Mouse (Mus musculus): Measurements from ENCODE around the gene Nemp1. TPM values are rescaled to one million over a fixed set of nuclear protein-coding genes. Genes with fewer than 3 reads are reported as not detected.

Gene Nemp1
- polyA plus RNA-seq, 1 experiment from 2014 or later, result 3.9 TPM

GRCm38 (mm10) chr10:127668093-127669050 is 1.7 kb downstream of the Nemp1 start, which contains the start of gene Nab2:
Gene Nab2 (minus strand): TSS chr10:127668568.
- ATAC-seq (ENCODE audit: low FRiP score), result no peak
- Histone ChIP-seq H3K4me2 (peak within 1 kb of the TSS; percentile 75), H3K4me3 (peak within 1 kb of the TSS; percentile 50), H3K4me1 (replicated peaks) (peaks cover 53% of the 10 kb centered on the region), H3K9me3 (no peaks in the 10 kb centered on the region), H3K27me3 (peaks cover 65% of the 10 kb centered on the region), H3K36me3 (no peaks in the 10 kb centered on the region), H3K9ac (peak within 1 kb of the TSS; percentile 67), H3K27ac (peak within 1 kb of the TSS; percentile 74)
- 3% methylated on average over 39 of the region's 40 CpGs for WGBS

GRCm38 (mm10) chr10:127669170-127669569 is 2.5 kb downstream of the Nemp1 start:
- H3K4me1 ChIP-seq (replicated peaks), result peaks cover 50% of the 10 kb centered on the region
- H3K9ac ChIP-seq, result no peak overlapping the region
- WGBS, result 24% methylated on average over 7 of the region's 7 CpGs
- H3K4me2 ChIP-seq, result no peak overlapping the region; the same call in 1 of the 2 replicates
- H3K27me3 ChIP-seq, result peaks cover 57% of the 10 kb centered on the region
- no peaks in the 10 kb centered on the region for H3K36me3 ChIP-seq
- H3K4me3 ChIP-seq, result no peak overlapping the region
- no peak for ATAC-seq (ENCODE audit: low FRiP score)
- H3K9me3 ChIP-seq, result no peaks in the 10 kb centered on the region
- no peak overlapping the region for H3K27ac ChIP-seq

- no peak overlapping the region for H3K4me3 ChIP-seq
- peaks cover 46% of the 10 kb centered on the region for H3K27me3 ChIP-seq
- H3K9me3 ChIP-seq, result no peaks in the 10 kb centered on the region
- H3K4me2 ChIP-seq, result no peak overlapping the region
- H3K27ac ChIP-seq, result no peak overlapping the region
- H3K36me3 ChIP-seq, result no peaks in the 10 kb centered on the region
- H3K4me1 ChIP-seq (replicated peaks), result peaks cover 39% of the 10 kb centered on the region
- no peak overlapping the region for H3K9ac ChIP-seq
- no peak for ATAC-seq (ENCODE audit: low FRiP score)
- 93% methylated on average over 2 of the region's 2 CpGs for WGBS
These were observed 3.5 kb downstream of the Nemp1 start for GRCm38 (mm10) chr10:127670185-127670584.

GRCm38 (mm10) chr10:127671276-127671675 is 4.6 kb downstream of the Nemp1 start:
- Histone ChIP-seq H3K4me1 (replicated peaks) (peaks cover 33% of the 10 kb centered on the region), H3K36me3 (no peaks in the 10 kb centered on the region), H3K4me2 (no peak overlapping the region), H3K9me3 (no peaks in the 10 kb centered on the region), H3K9ac (no peak overlapping the region), H3K27me3 (peaks cover 35% of the 10 kb centered on the region), H3K27ac (no peak overlapping the region), H3K4me3 (no peak overlapping the region)
- no peak for ATAC-seq (ENCODE audit: low FRiP score)
- WGBS, result 48% methylated on average over 2 of the region's 2 CpGs

DNA sequence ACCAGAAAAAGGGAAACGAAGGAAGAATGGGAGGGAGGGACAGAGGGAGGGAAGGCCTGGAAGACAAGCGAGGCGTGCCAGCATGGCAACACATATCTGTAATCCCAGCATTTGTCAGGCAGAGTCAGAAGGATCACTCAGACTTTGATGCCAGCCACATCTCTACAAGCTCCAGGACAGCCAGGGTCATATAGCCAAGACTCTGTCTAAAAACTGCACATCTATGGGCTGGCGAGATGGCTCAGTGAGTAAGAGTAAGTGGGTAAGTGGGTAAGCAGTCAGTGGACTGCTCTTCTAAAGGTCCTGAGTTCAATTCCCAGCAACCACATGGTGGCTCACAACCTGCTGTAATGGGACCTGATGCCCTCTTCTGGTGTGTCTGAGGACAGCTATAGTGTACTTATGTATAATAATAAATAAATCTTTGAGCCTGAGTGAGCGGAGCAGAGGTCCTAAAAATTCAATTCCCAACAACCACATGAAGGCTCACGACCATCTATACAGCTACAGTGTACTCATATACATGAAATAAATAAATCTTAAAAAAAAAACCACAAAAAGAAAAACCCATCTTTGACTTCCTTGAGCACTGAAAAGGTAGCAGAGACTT is 7.5 kb downstream of the Nemp1 start:
- H3K27ac ChIP-seq, result no peak overlapping the region
- H3K27me3 ChIP-seq, result peaks cover 10% of the 10 kb centered on the region
- ATAC-seq (ENCODE audit: low FRiP score), result no peak
- H3K36me3 ChIP-seq, result no peaks in the 10 kb centered on the region
- 92% methylated on average over 6 of the region's 6 CpGs for WGBS
- H3K4me2 ChIP-seq, result no peak overlapping the region
- no peaks in the 10 kb centered on the region for H3K9me3 ChIP-seq
- no peak overlapping the region for H3K4me3 ChIP-seq
- H3K9ac ChIP-seq, result no peak overlapping the region
- H3K4me1 ChIP-seq (replicated peaks), result peaks cover 20% of the 10 kb centered on the region

- no peaks in the 10 kb centered on the region for H3K9me3 ChIP-seq
- H3K9ac ChIP-seq, result no peak overlapping the region
- no peak for ATAC-seq (ENCODE audit: low FRiP score)
- no peak overlapping the region for H3K4me2 ChIP-seq
- H3K27ac ChIP-seq, result no peak overlapping the region
- WGBS, result 91% methylated on average over 8 of the region's 8 CpGs
- H3K4me1 ChIP-seq (replicated peaks), result peaks cover 19% of the 10 kb centered on the region
- no peaks in the 10 kb centered on the region for H3K36me3 ChIP-seq
- H3K27me3 ChIP-seq, result peaks cover 2% of the 10 kb centered on the region
- H3K4me3 ChIP-seq, result no peak overlapping the region
These were observed 8.3 kb downstream of the Nemp1 start for GRCm38 (mm10) chr10:127674794-127675522.

- peak overlapping the region; percentile 44 for H3K4me3 ChIP-seq
These were observed 9.2 kb downstream of the Nemp1 start for GRCm38 (mm10) chr10:127675859-127676398.

DNA sequence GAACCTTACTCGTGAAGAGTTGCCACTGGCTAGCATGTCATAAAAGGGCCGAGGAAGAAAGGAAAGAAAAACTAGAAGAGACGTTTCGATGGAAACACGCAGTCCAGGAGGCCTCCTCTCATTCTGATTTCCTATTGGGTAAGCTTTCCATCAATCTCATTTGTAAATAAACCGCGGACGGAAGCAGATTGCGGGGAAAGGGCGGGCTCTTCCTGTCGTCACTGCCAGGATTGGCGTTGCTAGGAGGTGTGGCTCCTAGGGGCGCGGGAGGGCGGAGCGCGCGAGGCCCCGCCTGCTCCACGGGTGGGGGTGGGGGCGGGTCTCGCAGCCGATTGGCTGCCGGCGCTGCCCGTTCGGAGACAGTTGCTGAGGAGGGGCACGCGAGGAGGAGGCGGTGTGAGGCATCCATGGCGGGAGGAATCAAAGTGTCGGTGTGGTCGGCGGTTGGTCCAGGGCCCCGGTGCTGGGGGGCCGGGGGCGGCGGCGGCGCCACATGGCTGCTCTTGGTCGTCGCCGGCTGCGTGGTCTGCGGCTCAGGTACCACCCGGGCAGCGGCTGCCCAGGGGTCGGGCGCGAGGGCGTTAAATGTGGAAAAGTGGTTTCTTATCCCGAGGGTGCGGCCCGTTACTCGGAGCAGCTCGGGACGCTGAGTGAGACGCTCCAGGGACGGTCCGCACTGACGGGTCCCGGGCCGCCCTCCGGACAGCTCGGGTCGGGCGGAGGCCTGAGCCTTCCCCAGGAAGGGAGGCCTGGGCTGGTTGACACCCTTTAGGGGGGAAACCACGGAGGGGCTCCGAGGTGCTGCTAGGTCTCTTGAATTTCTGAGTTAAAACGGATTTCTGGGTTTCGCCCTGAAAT is 10.2 kb downstream of the Nemp1 start:
- peaks cover 19% of the 10 kb centered on the region for H3K4me1 ChIP-seq (replicated peaks)
- peak; percentile 95 for ATAC-seq (ENCODE audit: low FRiP score)
- H3K9me3 ChIP-seq, result no peaks in the 10 kb centered on the region
- no peaks in the 10 kb centered on the region for H3K27me3 ChIP-seq
- peak overlapping the region; percentile 80 for H3K4me3 ChIP-seq
- H3K4me2 ChIP-seq, result peak overlapping the region; percentile 95
- H3K36me3 ChIP-seq, result no peaks in the 10 kb centered on the region
- H3K9ac ChIP-seq, result peak overlapping the region; percentile 79
- peak overlapping the region; percentile 72 for H3K27ac ChIP-seq
- under 1% methylated on average over 71 of the region's 71 CpGs for WGBS

More at GRCm38 (mm10) chr10:127675859-127676398, 9.2 kb downstream of the Nemp1 start:
- H3K27me3 ChIP-seq, result no peaks in the 10 kb centered on the region
- peak overlapping the region; percentile 43 for H3K9ac ChIP-seq
- no peak for ATAC-seq (ENCODE audit: low FRiP score)
- peak overlapping the region; percentile 72 for H3K27ac ChIP-seq
- WGBS, result 58% methylated on average over 5 of the region's 5 CpGs
- H3K9me3 ChIP-seq, result no peaks in the 10 kb centered on the region
- H3K4me1 ChIP-seq (replicated peaks), result peaks cover 19% of the 10 kb centered on the region
- no peaks in the 10 kb centered on the region for H3K36me3 ChIP-seq
- H3K4me2 ChIP-seq, result peak overlapping the region; percentile 59

GRCm38 (mm10) chr10:127677591-127678336 is 11.1 kb downstream of the Nemp1 start:
- no peak overlapping the region for H3K27ac ChIP-seq
- H3K4me1 ChIP-seq (replicated peaks), result peaks cover 19% of the 10 kb centered on the region
- H3K36me3 ChIP-seq, result no peaks in the 10 kb centered on the region
- no peaks in the 10 kb centered on the region for H3K9me3 ChIP-seq
- H3K4me3 ChIP-seq, result peak overlapping the region; percentile 80
- peak overlapping the region; percentile 95 for H3K4me2 ChIP-seq
- no peaks in the 10 kb centered on the region for H3K27me3 ChIP-seq
- peak; percentile 33; the same call in 1 of the 2 replicates for ATAC-seq (ENCODE audit: low FRiP score)
- WGBS, result 16% methylated on average over 14 of the region's 14 CpGs
- H3K9ac ChIP-seq, result peak overlapping the region; percentile 79

DNA sequence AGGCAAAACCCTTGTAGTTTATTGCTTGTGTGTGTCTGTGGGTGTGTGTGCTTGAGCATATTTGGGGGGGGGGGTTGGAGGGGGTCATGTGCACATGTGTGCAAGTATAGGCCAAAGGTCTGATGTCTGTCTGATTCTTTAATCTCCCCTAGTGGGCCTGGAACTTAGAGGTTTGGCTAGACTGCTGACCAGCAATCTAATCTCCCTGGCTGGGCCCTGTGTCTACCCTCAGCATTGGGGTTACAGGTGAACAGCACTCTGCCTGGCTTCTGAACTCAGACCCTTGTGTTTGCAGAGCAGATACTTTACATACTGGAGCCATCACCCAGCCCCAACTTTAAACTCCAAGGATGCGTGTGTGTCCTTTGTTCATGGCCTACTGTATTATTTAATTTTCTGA is 12.5 kb downstream of the Nemp1 start:
- no peak for ATAC-seq (ENCODE audit: low FRiP score)
- Histone ChIP-seq H3K4me2 (no peak overlapping the region), H3K4me1 (replicated peaks) (peaks cover 19% of the 10 kb centered on the region), H3K4me3 (no peak overlapping the region), H3K9ac (no peak overlapping the region), H3K36me3 (no peaks in the 10 kb centered on the region), H3K27me3 (no peaks in the 10 kb centered on the region), H3K27ac (no peak overlapping the region), H3K9me3 (no peaks in the 10 kb centered on the region)
- 94% methylated on average over 1 of the region's 1 CpGs for WGBS

DNA sequence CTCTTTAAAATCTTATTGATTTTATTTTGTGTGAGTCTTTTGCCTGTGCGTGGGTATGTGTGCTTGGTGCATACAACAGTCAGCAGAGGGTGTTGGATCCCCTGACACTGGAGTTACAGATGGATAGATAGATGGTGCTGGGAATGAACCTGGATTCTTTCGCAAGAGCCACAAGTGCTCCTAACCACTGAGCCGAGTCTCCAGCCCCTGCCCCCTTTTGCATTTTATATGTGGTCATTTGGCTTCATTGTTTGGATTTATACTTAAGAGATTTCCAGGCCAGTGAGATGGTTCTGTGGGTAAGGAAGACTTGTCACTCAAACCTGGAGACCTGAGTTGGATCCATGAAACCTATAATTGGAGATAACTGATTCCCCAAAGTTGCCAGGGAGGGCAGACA is 13.2 kb downstream of the Nemp1 start:
- Histone ChIP-seq H3K4me1 (replicated peaks) (peaks cover 19% of the 10 kb centered on the region), H3K9me3 (no peaks in the 10 kb centered on the region), H3K9ac (no peak overlapping the region), H3K4me2 (no peak overlapping the region), H3K27ac (no peak overlapping the region), H3K4me3 (no peak overlapping the region), H3K36me3 (no peaks in the 10 kb centered on the region), H3K27me3 (no peaks in the 10 kb centered on the region)
- no peak for ATAC-seq (ENCODE audit: low FRiP score)
- 95% methylated on average over 3 of the region's 3 CpGs for WGBS
